Mouse (Mus musculus): ENCODE data around the gene Pck1. TPM values are rescaled to one million over a fixed set of nuclear protein-coding genes. Genes with fewer than 3 reads are reported as not detected.

The Pck1 gene
- polyA plus RNA-seq, 2 experiments: 0.16 to 0.18 TPM

- H3K9ac ChIP-seq (replicated peaks): no peak overlapping the region
- peak; percentile 39; the same call in 1 of the 2 replicates for ATAC-seq (ENCODE audit: insufficient read depth)
- H3K4me2 ChIP-seq (ENCODE audit: low read depth): no peak overlapping the region
Observed at GRCm38 (mm10) chr2:173187182-173187855, 34.5 kb downstream of the Pck1 start.

GRCm38 (mm10) chr2:173194796-173195195 lies 41.9 kb downstream of the Pck1 start:
- Histone ChIP-seq H3K27ac (no peak overlapping the region), H3K4me2 (ENCODE audit: low read depth) (no peak overlapping the region), H3K27me3 (ENCODE audit: control insufficient read depth, insufficient read depth, low read length) (no peaks in the 10 kb centered on the region; the same call in 1 of the 2 replicates), H3K4me3 (ENCODE audit: insufficient read depth in 1 of 2, low read depth in 2 of 2, low read length in 2 of 2) (no peak overlapping the region), H3K4me1 (replicated peaks; ENCODE audit: control insufficient read depth in 2 of 2, insufficient read depth in 2 of 2, low read length in 1 of 2) (no peaks in the 10 kb centered on the region), H3K9me3 (ENCODE audit: control insufficient read depth, low read length) (no peaks in the 10 kb centered on the region), H3K36me3 (replicated peaks; ENCODE audit: control insufficient read depth, insufficient read depth, low read depth) (no peaks in the 10 kb centered on the region), H3K9ac (replicated peaks) (no peak overlapping the region)
- TF ChIP-seq CTCF (IDR thresholded peaks at IDR 0.05; ENCODE audit: low read depth): no peak
- TF ChIP-seq EP300 (IDR thresholded peaks at IDR 0.05; ENCODE audit: low read depth): no peak
- DNase-seq (ENCODE audit: low read depth in 3 of 3, low spot score in 3 of 3) (no peak), ATAC-seq (ENCODE audit: insufficient read depth) (no peak)
- 52% methylated on average over 4 of the region's 4 CpGs for WGBS (ENCODE audit: insufficient replicate concordance)

More at GRCm38 (mm10) chr2:173187182-173187855, 34.5 kb downstream of the Pck1 start:
- Histone ChIP-seq H3K4me3 (ENCODE audit: insufficient read depth in 1 of 2, low read depth in 2 of 2, low read length in 2 of 2) (no peak overlapping the region), H3K36me3 (replicated peaks; ENCODE audit: control insufficient read depth, insufficient read depth, low read depth) (no peaks in the 10 kb centered on the region), H3K27ac (no peak overlapping the region), H3K27me3 (ENCODE audit: control insufficient read depth, insufficient read depth, low read length) (no peaks in the 10 kb centered on the region), H3K4me1 (replicated peaks; ENCODE audit: control insufficient read depth in 2 of 2, insufficient read depth in 2 of 2, low read length in 1 of 2) (no peaks in the 10 kb centered on the region), H3K9me3 (ENCODE audit: control insufficient read depth, low read length) (no peaks in the 10 kb centered on the region)
- no peak for DNase-seq (ENCODE audit: low read depth in 3 of 3, low spot score in 3 of 3)
- WGBS (ENCODE audit: insufficient replicate concordance): 16% methylated on average over 8 of the region's 8 CpGs
- TF ChIP-seq CTCF (IDR thresholded peaks at IDR 0.05; ENCODE audit: low read depth) (no peak), EP300 (IDR thresholded peaks at IDR 0.05; ENCODE audit: low read depth) (no peak)

- Histone ChIP-seq H3K9me3 (ENCODE audit: control insufficient read depth, low read length) (no peaks in the 10 kb centered on the region), H3K27ac (no peak overlapping the region), H3K4me1 (replicated peaks; ENCODE audit: control insufficient read depth in 2 of 2, insufficient read depth in 2 of 2, low read length in 1 of 2) (no peaks in the 10 kb centered on the region), H3K27me3 (ENCODE audit: control insufficient read depth, insufficient read depth, low read length) (no peaks in the 10 kb centered on the region), H3K4me2 (ENCODE audit: low read depth) (no peak overlapping the region), H3K36me3 (replicated peaks; ENCODE audit: control insufficient read depth, insufficient read depth, low read depth) (no peaks in the 10 kb centered on the region), H3K9ac (replicated peaks) (no peak overlapping the region), H3K4me3 (ENCODE audit: insufficient read depth in 1 of 2, low read depth in 2 of 2, low read length in 2 of 2) (no peak overlapping the region)
- no peak for ATAC-seq (ENCODE audit: insufficient read depth)
- TF ChIP-seq CTCF (IDR thresholded peaks at IDR 0.05; ENCODE audit: low read depth) (no peak), EP300 (IDR thresholded peaks at IDR 0.05; ENCODE audit: low read depth) (no peak)
- 65% methylated on average over 19 of the region's 19 CpGs for WGBS (ENCODE audit: insufficient replicate concordance)
- no peak for DNase-seq (ENCODE audit: low read depth in 3 of 3, low spot score in 3 of 3)
Observed at GRCm38 (mm10) chr2:173202924-173203689, 50.3 kb downstream of the Pck1 start.

DNA sequence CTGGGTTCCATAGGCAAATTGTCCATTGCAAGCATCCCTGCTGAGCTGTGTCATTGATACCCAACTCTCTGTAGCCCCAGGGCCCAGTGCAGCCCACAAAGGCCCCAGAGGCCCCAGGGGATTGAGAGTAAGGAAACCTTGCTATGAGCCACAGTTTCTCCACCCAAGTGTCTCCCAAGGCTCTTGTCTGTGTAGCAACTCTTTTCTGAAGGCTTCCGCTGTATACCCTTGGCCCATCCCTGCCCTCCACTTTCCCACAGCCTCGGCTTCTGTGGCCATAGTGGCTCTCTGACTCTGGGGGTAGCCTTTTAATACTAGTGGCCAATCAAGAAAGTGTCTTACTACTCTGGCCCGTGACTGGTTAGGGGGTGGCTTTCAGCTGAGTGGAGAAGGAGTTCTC lies 50.9 kb downstream of the Pck1 start:
- Histone ChIP-seq H3K4me2 (ENCODE audit: low read depth) (no peak overlapping the region), H3K4me1 (replicated peaks; ENCODE audit: control insufficient read depth in 2 of 2, insufficient read depth in 2 of 2, low read length in 1 of 2) (no peaks in the 10 kb centered on the region), H3K27me3 (ENCODE audit: control insufficient read depth, insufficient read depth, low read length) (no peaks in the 10 kb centered on the region), H3K9ac (replicated peaks) (no peak overlapping the region), H3K27ac (no peak overlapping the region), H3K36me3 (replicated peaks; ENCODE audit: control insufficient read depth, insufficient read depth, low read depth) (no peaks in the 10 kb centered on the region), H3K4me3 (ENCODE audit: insufficient read depth in 1 of 2, low read depth in 2 of 2, low read length in 2 of 2) (no peak overlapping the region), H3K9me3 (ENCODE audit: control insufficient read depth, low read length) (no peaks in the 10 kb centered on the region)
- 55% methylated on average over 3 of the region's 3 CpGs for WGBS (ENCODE audit: insufficient replicate concordance)
- DNase-seq (ENCODE audit: low read depth in 3 of 3, low spot score in 3 of 3) (no peak), ATAC-seq (ENCODE audit: insufficient read depth) (no peak)
- no peak for TF ChIP-seq EP300 (IDR thresholded peaks at IDR 0.05; ENCODE audit: low read depth)
- TF ChIP-seq CTCF (IDR thresholded peaks at IDR 0.05; ENCODE audit: low read depth): no peak

DNA sequence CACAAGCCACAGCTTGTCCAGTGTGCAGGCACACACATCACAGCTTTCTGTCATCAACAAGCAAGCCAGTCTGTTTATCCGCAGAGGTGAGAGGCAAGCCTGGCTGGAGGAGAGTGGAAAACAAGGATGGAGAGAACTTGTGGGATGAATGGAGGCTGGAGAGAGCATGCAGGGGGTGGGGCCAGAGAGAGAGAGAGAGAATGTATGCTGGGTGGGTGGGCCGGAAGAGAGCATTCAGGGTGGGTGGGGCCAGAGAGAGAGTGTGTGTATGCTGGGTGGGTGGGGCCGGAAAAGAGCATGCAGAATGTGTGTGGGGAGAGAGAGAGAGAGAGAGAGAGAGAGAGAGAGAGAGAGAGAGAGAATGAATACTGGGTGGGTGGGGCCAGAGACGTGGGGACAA lies 51.8 kb downstream of the Pck1 start:
- no peaks in the 10 kb centered on the region for H3K4me1 ChIP-seq (replicated peaks; ENCODE audit: control insufficient read depth in 2 of 2, insufficient read depth in 2 of 2, low read length in 1 of 2)
- no peaks in the 10 kb centered on the region for H3K27me3 ChIP-seq (ENCODE audit: control insufficient read depth, insufficient read depth, low read length)
- 61% methylated on average over 4 of the region's 4 CpGs for WGBS (ENCODE audit: insufficient replicate concordance)
- no peak overlapping the region for H3K27ac ChIP-seq
- TF ChIP-seq EP300 (IDR thresholded peaks at IDR 0.05; ENCODE audit: low read depth): no peak
- TF ChIP-seq CTCF (IDR thresholded peaks at IDR 0.05; ENCODE audit: low read depth): no peak
- DNase-seq (ENCODE audit: low read depth in 3 of 3, low spot score in 3 of 3): no peak
- H3K4me2 ChIP-seq (ENCODE audit: low read depth): no peak overlapping the region
- H3K9me3 ChIP-seq (ENCODE audit: control insufficient read depth, low read length): no peaks in the 10 kb centered on the region
- no peak overlapping the region for H3K9ac ChIP-seq (replicated peaks)
- no peak overlapping the region for H3K4me3 ChIP-seq (ENCODE audit: insufficient read depth in 1 of 2, low read depth in 2 of 2, low read length in 2 of 2)
- no peak for ATAC-seq (ENCODE audit: insufficient read depth)
- no peaks in the 10 kb centered on the region for H3K36me3 ChIP-seq (replicated peaks; ENCODE audit: control insufficient read depth, insufficient read depth, low read depth)

All from liver, embryonic 14.5 days (tissue).